Mouse (Mus musculus) telencephalon, adult 2 months (tissue): ENCODE measurements around the gene Prdm1.

Experiments used
- DNase-seq: peaks from one replicate; pipeline ENCODE4 v3.0.0-alpha.2; 2011; ENCODE audit warnings: low read depth, low spot score

The Prdm1 gene

GRCm38 (mm10) chr10:44420211-44420610 is 108.1 kb downstream of the Prdm1 start:
- DNase-seq: no peak

GRCm38 (mm10) chr10:44418901-44419300 is 109.4 kb downstream of the Prdm1 start:
- DNase-seq: no peak

GRCm38 (mm10) chr10:44415576-44415975 is 112.7 kb downstream of the Prdm1 start:
- no peak for DNase-seq

GRCm38 (mm10) chr10:44409958-44410357 is 118.3 kb downstream of the Prdm1 start:
- DNase-seq: no peak

- DNase-seq: no peak
Measured at GRCm38 (mm10) chr10:44409054-44409453, 119.2 kb downstream of the Prdm1 start.

- DNase-seq: no peak
Measured at GRCm38 (mm10) chr10:44403415-44403814, 124.9 kb downstream of the Prdm1 start.

GRCm38 (mm10) chr10:44401600-44401999 is 126.7 kb downstream of the Prdm1 start:
- peak; percentile 6 for DNase-seq

- no peak for DNase-seq
Measured at GRCm38 (mm10) chr10:44400602-44401001, 127.7 kb downstream of the Prdm1 start.

- no peak for DNase-seq
Measured at GRCm38 (mm10) chr10:44400119-44400518, 128.2 kb downstream of the Prdm1 start.

- DNase-seq: no peak
Measured at GRCm38 (mm10) chr10:44392855-44393254, 135.4 kb downstream of the Prdm1 start.

GRCm38 (mm10) chr10:44391509-44392290 is 136.6 kb downstream of the Prdm1 start:
- DNase-seq: no peak

GRCm38 (mm10) chr10:44390286-44390685 is 138.0 kb downstream of the Prdm1 start:
- DNase-seq: no peak

GRCm38 (mm10) chr10:44388706-44389233 is 139.5 kb downstream of the Prdm1 start:
- DNase-seq: no peak
